Comparison of ENCODE assay signal across 21 mouse cellular contexts in the genomic region with DNA sequence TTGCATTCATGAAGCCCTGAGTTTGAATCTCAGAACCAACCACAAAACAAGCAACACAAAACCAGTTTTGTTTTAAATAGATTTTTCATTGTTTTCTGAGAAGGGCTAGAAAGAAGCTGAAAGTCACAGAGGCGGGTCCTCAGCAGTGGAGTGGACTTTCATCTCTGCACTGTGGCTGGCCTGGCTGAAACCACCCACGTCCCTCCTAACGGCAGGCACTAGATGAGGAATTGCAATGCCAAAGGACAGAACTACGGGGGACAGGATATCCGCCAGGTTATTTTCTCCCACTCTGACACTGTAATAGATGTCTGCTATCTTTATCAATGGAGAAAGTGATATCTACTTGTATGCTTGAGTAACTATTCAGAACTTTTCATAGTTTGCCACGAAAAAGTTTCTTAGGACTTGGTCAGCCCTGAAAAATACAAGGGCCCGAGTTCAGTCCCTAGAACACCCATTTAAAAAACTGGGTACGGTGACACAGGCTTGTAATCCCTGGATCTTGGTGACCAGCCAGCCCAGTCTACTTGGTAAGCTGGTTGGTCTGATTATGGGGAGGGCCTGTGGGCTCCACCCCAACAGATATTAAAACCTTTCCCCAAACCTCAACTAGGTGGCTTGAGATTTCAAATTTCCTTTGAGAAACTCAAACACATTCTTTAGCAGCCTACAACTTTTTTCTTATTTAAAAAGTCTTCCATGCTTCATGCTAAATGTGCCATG. TPM values are rescaled to one million over a fixed set of nuclear protein-coding genes. Genes with fewer than 3 reads are reported as not detected.
DNase-seq lines count a peak whose midpoint lies in the region; ATAC-seq and TF ChIP-seq lines count a peak whose summit lies in the region.
"Had no signal": no experiment of that assay in that cellular context is flagged by ENCODE, and none has a peak within 500 bp of the region (broad histone marks: within the 10 kb centered on the region; RNA-seq: fewer than 3 reads in every experiment).

No protein-coding gene starts in this region.

- peak; percentile 49 for DNase-seq in kidney, adult 18-20 months
- peak; percentile 54 for DNase-seq in kidney, postnatal 10 days
- DNase-seq in liver, embryonic 14.5 days (ENCODE audit: low read depth in 3 of 3, low spot score in 3 of 3), result peak in 1 of 3 experiments; percentile 45
- no peak for DNase-seq in lung, postnatal 14 days
- DNase-seq in layer of hippocampus, postnatal 25 days (ENCODE audit: extremely low spot score in 1 of 2, low spot score in 1 of 2), result no peak
- no peak for DNase-seq in frontal cortex, postnatal 10 days (ENCODE audit: low spot score in 2 of 2)
- DNase-seq: adrenal gland, postnatal 36 days; cerebellum, adult 18-20 months; cerebellum, postnatal 36 days; gastrocnemius, postnatal 25 days; layer of hippocampus, postnatal 36 days; lung, adult 18-20 months; retina, postnatal 1 day; right cerebral cortex, postnatal 4 days; thymus, postnatal 14 days had no signal

- peaks cover 25% of the 10 kb centered on the region for H3K4me1 ChIP-seq in kidney, embryonic 16.5 days (ENCODE audit: insufficient read depth, low read length)
- H3K4me1 ChIP-seq in intestine, postnatal 0 days (replicated peaks; ENCODE audit: control insufficient read depth, insufficient read depth, low read length), result no peaks in the 10 kb centered on the region
- peaks cover 77 to 92% of the 10 kb centered on the region in 2 experiments for H3K4me1 ChIP-seq in liver, embryonic 14.5 days (replicated peaks; ENCODE audit: control insufficient read depth in 2 of 2, insufficient read depth in 2 of 2, low read length in 1 of 2)

- no peak overlapping the region for H3K9ac ChIP-seq in kidney, embryonic 16.5 days (replicated peaks; ENCODE audit: low read length)
- no peak overlapping the region for H3K9ac ChIP-seq in intestine, postnatal 0 days (ENCODE audit: low read depth, low read length)
- H3K9ac ChIP-seq in liver, embryonic 14.5 days (replicated peaks), result peak overlapping the region; percentile 20; the same call in 1 of the 2 replicates
- H3K9ac ChIP-seq: forebrain, embryonic 12.5 days; heart, embryonic 15.5 days had no signal

- no peaks in the 10 kb centered on the region for H3K9me3 ChIP-seq in kidney, embryonic 16.5 days (ENCODE audit: low read length)
- no peaks in the 10 kb centered on the region for H3K9me3 ChIP-seq in intestine, postnatal 0 days (ENCODE audit: control insufficient read depth)
- no peaks in the 10 kb centered on the region for H3K9me3 ChIP-seq in liver, embryonic 14.5 days (ENCODE audit: control insufficient read depth, low read length)
- H3K9me3 ChIP-seq: embryonic facial prominence, embryonic 10.5 days; forebrain, embryonic 12.5 days; heart, embryonic 15.5 days; hindbrain, embryonic 10.5 days had no signal

- no peaks in the 10 kb centered on the region for H3K36me3 ChIP-seq in kidney, embryonic 16.5 days (ENCODE audit: insufficient read depth, low read length)
- H3K36me3 ChIP-seq in intestine, postnatal 0 days (ENCODE audit: control insufficient read depth, insufficient read depth), result no peaks in the 10 kb centered on the region
- H3K36me3 ChIP-seq in liver, embryonic 14.5 days (replicated peaks; ENCODE audit: control insufficient read depth, insufficient read depth, low read depth), result peaks cover 11% of the 10 kb centered on the region
- H3K36me3 ChIP-seq: embryonic facial prominence, embryonic 10.5 days; forebrain, embryonic 12.5 days; heart, embryonic 15.5 days; hindbrain, embryonic 10.5 days had no signal

- no peak for ATAC-seq in kidney, embryonic 16.5 days (ENCODE audit: low FRiP score, low TSS enrichment)
- no peak for ATAC-seq in intestine, postnatal 0 days
- ATAC-seq in liver, embryonic 14.5 days (ENCODE audit: insufficient read depth), result no peak

- TF ChIP-seq EP300 in liver, embryonic 14.5 days (IDR thresholded peaks at IDR 0.05; ENCODE audit: low read depth), result no peak

- H3K27me3 ChIP-seq in kidney, embryonic 16.5 days (ENCODE audit: insufficient read depth, low read length), result no peaks in the 10 kb centered on the region
- H3K27me3 ChIP-seq in intestine, postnatal 0 days (replicated peaks; ENCODE audit: control insufficient read depth, insufficient read depth, low read length), result no peaks in the 10 kb centered on the region
- no peaks in the 10 kb centered on the region for H3K27me3 ChIP-seq in liver, embryonic 14.5 days (ENCODE audit: control insufficient read depth, insufficient read depth, low read length)
- H3K27me3 ChIP-seq: forebrain, embryonic 12.5 days; heart, embryonic 15.5 days had no signal

- 0 out of 2 replicates have a peak, but pooled peaks have one; percentile 4 for TF ChIP-seq CTCF in intestine, postnatal 0 days (IDR thresholded peaks at IDR 0.05; ENCODE audit: low read depth)
- TF ChIP-seq CTCF in liver, embryonic 14.5 days (IDR thresholded peaks at IDR 0.05; ENCODE audit: low read depth), result no peak

- H3K27ac ChIP-seq in kidney, embryonic 16.5 days (ENCODE audit: low read length), result no peak overlapping the region
- no peak overlapping the region; the same call in 1 of the 2 replicates for H3K27ac ChIP-seq in intestine, postnatal 0 days (ENCODE audit: low read depth, low read length)
- H3K27ac ChIP-seq in liver, embryonic 14.5 days, result peak overlapping the region; percentile 91
- H3K27ac ChIP-seq: embryonic facial prominence, embryonic 10.5 days; forebrain, embryonic 12.5 days; heart, embryonic 15.5 days; hindbrain, embryonic 10.5 days had no signal

- WGBS in kidney, embryonic 16.5 days, result 82% methylated on average over 8 of the region's 8 CpGs
- 45% methylated on average over 8 of the region's 8 CpGs for WGBS in intestine, postnatal 0 days
- 55% methylated on average over 8 of the region's 8 CpGs for WGBS in liver, embryonic 14.5 days (ENCODE audit: insufficient replicate concordance)

- no peak overlapping the region for H3K4me3 ChIP-seq in kidney, embryonic 16.5 days (ENCODE audit: low read length)
- no peak overlapping the region for H3K4me3 ChIP-seq in intestine, postnatal 0 days (ENCODE audit: low read depth, low read length)
- no peak overlapping the region for H3K4me3 ChIP-seq in liver, embryonic 14.5 days (ENCODE audit: insufficient read depth in 1 of 2, low read depth in 2 of 2, low read length in 2 of 2)
- H3K4me3 ChIP-seq: embryonic facial prominence, embryonic 10.5 days; forebrain, embryonic 12.5 days; heart, embryonic 15.5 days; hindbrain, embryonic 10.5 days had no signal

- H3K4me2 ChIP-seq in kidney, embryonic 16.5 days (replicated peaks; ENCODE audit: low read depth, low read length), result no peak overlapping the region
- H3K4me2 ChIP-seq in intestine, postnatal 0 days (replicated peaks; ENCODE audit: low read depth), result 0 out of 2 replicates have a peak overlapping the region, but pooled peaks have one; percentile 24
- peak overlapping the region; percentile 44 for H3K4me2 ChIP-seq in liver, embryonic 14.5 days (ENCODE audit: low read depth)
- H3K4me2 ChIP-seq: forebrain, embryonic 12.5 days; heart, embryonic 15.5 days had no signal

RNA-seq across cellular contexts. Expression of gene Nt5c3, which starts 17.4 kb away (rescaled TPM):
- 65.2 and 67.9 TPM in 2 replicates for polyA plus RNA-seq in kidney, embryonic 16.5 days (2015; fragmentation: Nextera tagmentation; extraction: Ambion mirVana)
- 43.6 and 44.7 TPM in 2 replicates for polyA plus RNA-seq in intestine, postnatal 0 days (2015; fragmentation: Nextera tagmentation; extraction: Ambion mirVana)
- polyA plus RNA-seq in liver, embryonic 14.5 days (2012; rRNA removed), result 55.6 and 84.0 TPM in 2 replicates
- 255 and 257 TPM in 2 replicates for polyA plus RNA-seq in liver, embryonic 14.5 days (2014; fragmentation: Nextera tagmentation; extraction: Ambion mirVana)
- 10 to 100 TPM; 40.9 TPM for total RNA-seq in layer of hippocampus, postnatal 25 days (2021)

RNA-seq across cellular contexts. Expression of gene Vmn1r4, which starts 17.5 kb away (rescaled TPM):
- polyA plus RNA-seq in kidney, embryonic 16.5 days (2015; fragmentation: Nextera tagmentation; extraction: Ambion mirVana), result 0.36 and 0.39 TPM in 2 replicates
- polyA plus RNA-seq in intestine, postnatal 0 days (2015; fragmentation: Nextera tagmentation; extraction: Ambion mirVana), result 0.07 and 0.14 TPM in 2 replicates
- 0.10 and 0.13 TPM in 2 replicates for polyA plus RNA-seq in liver, embryonic 14.5 days (2012; rRNA removed)
- 0.11 and 0.28 TPM in 2 replicates for polyA plus RNA-seq in liver, embryonic 14.5 days (2014; fragmentation: Nextera tagmentation; extraction: Ambion mirVana)
- total RNA-seq in layer of hippocampus, postnatal 25 days (2021), result under 1 TPM; 0.16 to 0.22 TPM

Comparison
In these comparisons a context has a peak if more than half of its experiments do, and no peak if none do; other contexts are left out.
1. DNase-seq: peak in kidney, adult 18-20 months (single experiment) and kidney, postnatal 10 days (single experiment); none in lung, postnatal 14 days (single experiment), layer of hippocampus, postnatal 25 days (0 of 2) and frontal cortex, postnatal 10 days (0 of 2).